Mouse (Mus musculus) adrenal gland, adult 2 months (tissue): ENCODE results near the gene Olfr667. TPM values are rescaled to one million over a fixed set of nuclear protein-coding genes. Genes with fewer than 3 reads are reported as not detected.
"Not testable (repeated sequence)": the region's sequence is repeated elsewhere in the genome, so short reads cannot be mapped to it uniquely, and the experiment has no call there.

ENCODE experiments used
- DNase-seq: peaks from one replicate; pipeline ENCODE4 v3.0.0; 2021
- long read RNA-seq: library from polyadenylated mRNA; stranded (forward); transcript quantifications from one replicate; pipeline ENCODE4 v2.0.0, GENCODE M21; 2021
- polyA plus RNA-seq: library from polyadenylated mRNA; depleted of rRNA; stranded (reverse); fragments of >200 nt; gene quantifications from 2 replicates; pipeline ENCODE4 v1.2.3, GENCODE M21; 2012; rRNA removed
- total RNA-seq, 2 experiments: library from RNA; stranded (reverse); gene quantifications; 2 replicates each; pipeline ENCODE4 v1.2.3; 2021

Olfr667 gene
- total RNA-seq, result not detected
- not detected in 2 replicates for polyA plus RNA-seq
- long read RNA-seq, result 0 reads

GRCm38 (mm10) chr7:104921382-104921781, at the start of gene Olfr667:
Gene Olfr667 (minus strand): TSS chr7:104921482.
- DNase-seq, result no peak

- no peak for DNase-seq
These were observed 41.2 kb upstream of the Olfr667 start, which contains the start of gene Olfr670 for GRCm38 (mm10) chr7:104962520-104962919. Gene Olfr670 (minus strand): TSS chr7:104962620.

- DNase-seq, result not testable (repeated sequence)
These were observed 29.0 kb upstream of the Olfr667 start for GRCm38 (mm10) chr7:104950234-104950633.

DNA sequence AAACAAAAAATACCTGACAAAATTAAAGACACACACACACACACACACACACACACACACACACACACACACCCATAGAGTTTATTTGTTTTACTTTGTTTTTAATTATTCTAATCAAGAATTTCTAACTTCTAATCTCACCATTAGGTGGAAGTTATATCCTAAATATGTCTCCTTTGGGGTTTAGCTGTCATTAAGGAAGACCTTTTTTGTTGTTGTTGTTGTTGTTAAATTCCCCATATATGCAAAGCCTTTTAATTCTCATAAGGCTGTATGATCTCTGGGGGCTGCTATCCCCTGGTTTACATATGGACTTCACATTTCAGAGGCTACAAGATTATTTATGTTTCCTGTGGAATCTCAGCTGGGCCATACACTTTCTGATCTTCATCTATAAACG, 12.7 kb upstream of the Olfr667 start, which contains the start of gene Olfr669:
Olfr669 (plus strand) TSS at position 301 of the 400 bp plus-strand sequence.
- DNase-seq, result no peak

- no peak for DNase-seq
These were observed 6.7 kb upstream of the Olfr667 start, which contains the start of gene Olfr668 for GRCm38 (mm10) chr7:104927957-104928356. Gene Olfr668 (minus strand): TSS chr7:104928057.

DNA sequence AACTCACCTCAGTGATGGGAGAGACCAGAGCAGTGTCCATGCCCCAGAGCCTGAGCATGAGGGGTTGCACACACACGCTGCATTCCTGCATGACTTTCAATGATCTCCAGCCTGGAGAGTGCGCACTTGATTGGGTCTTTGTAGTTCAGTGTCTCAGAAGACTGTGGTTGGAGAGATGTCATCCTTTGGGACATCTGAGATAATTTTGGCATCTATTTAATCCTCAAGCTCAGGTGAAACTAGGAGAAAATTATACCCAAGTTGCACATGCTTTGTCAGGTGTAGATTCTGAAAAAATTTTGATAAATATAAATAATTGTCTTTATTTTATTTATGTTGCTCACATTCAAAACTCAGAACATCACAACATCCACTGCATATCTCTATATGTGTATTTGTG, 25.4 kb downstream of the Olfr667 start, which contains the start of gene Olfr666:
Olfr666 (minus strand) TSS at position 101 of the 400 bp plus-strand sequence.
- DNase-seq, result no peak

GRCm38 (mm10) chr7:104877731-104878130, 43.6 kb downstream of the Olfr667 start, which contains the start of gene Olfr665:
Gene Olfr665 (plus strand): TSS chr7:104878031.
- DNase-seq, result no peak

Other genes starting within 250 kb of the Olfr667 start
- gene Olfr661, start 235.0 kb downstream of the Olfr667 start, total RNA-seq, result not detected
- not detected in 2 replicates for gene Olfr661, start 235.0 kb downstream of the Olfr667 start, polyA plus RNA-seq
- not detected for gene Usp17le, start 144.0 kb downstream of the Olfr667 start, total RNA-seq
- not detected in 2 replicates for gene Usp17le, start 144.0 kb downstream of the Olfr667 start, polyA plus RNA-seq
- under 1 TPM in 1 of 2 experiments, not detected in 1; 0.37 TPM for gene Usp17lb, start 78.9 kb downstream of the Olfr667 start, total RNA-seq
- gene Usp17lb, start 78.9 kb downstream of the Olfr667 start, polyA plus RNA-seq, result not detected in 2 replicates
- gene Usp17la, start 64.5 kb downstream of the Olfr667 start, total RNA-seq, result not detected
- not detected in 2 replicates for gene Usp17la, start 64.5 kb downstream of the Olfr667 start, polyA plus RNA-seq
- gene Olfr665, start 43.5 kb downstream of the Olfr667 start, total RNA-seq, result not detected
- not detected in 2 replicates for gene Olfr665, start 43.5 kb downstream of the Olfr667 start, polyA plus RNA-seq
- not detected for gene Olfr666, start 25.5 kb downstream of the Olfr667 start, total RNA-seq
- gene Olfr666, start 25.5 kb downstream of the Olfr667 start, polyA plus RNA-seq, result not detected in 2 replicates
- gene Olfr668, start 6.6 kb upstream of the Olfr667 start, total RNA-seq, result not detected
- gene Olfr668, start 6.6 kb upstream of the Olfr667 start, polyA plus RNA-seq, result not detected in 2 replicates
- gene Olfr669, start 12.8 kb upstream of the Olfr667 start, total RNA-seq, result not detected
- not detected in 2 replicates for gene Olfr669, start 12.8 kb upstream of the Olfr667 start, polyA plus RNA-seq
- not detected for gene Olfr670, start 41.1 kb upstream of the Olfr667 start, total RNA-seq
- gene Olfr670, start 41.1 kb upstream of the Olfr667 start, polyA plus RNA-seq, result not detected in 2 replicates
- not detected for gene Olfr671, start 57.6 kb upstream of the Olfr667 start, total RNA-seq
- not detected in 2 replicates for gene Olfr671, start 57.6 kb upstream of the Olfr667 start, polyA plus RNA-seq
- gene Olfr672, start 80.5 kb upstream of the Olfr667 start, total RNA-seq, result not detected
- gene Olfr672, start 80.5 kb upstream of the Olfr667 start, polyA plus RNA-seq, result not detected in 2 replicates
- not detected for gene Olfr675, start 107.0 kb upstream of the Olfr667 start, total RNA-seq
- gene Olfr675, start 107.0 kb upstream of the Olfr667 start, polyA plus RNA-seq, result not detected in 2 replicates
- not detected for gene Olfr676, start 111.2 kb upstream of the Olfr667 start, total RNA-seq
- not detected in 2 replicates for gene Olfr676, start 111.2 kb upstream of the Olfr667 start, polyA plus RNA-seq
- gene Olfr677, start 129.9 kb upstream of the Olfr667 start, total RNA-seq, result not detected
- gene Olfr677, start 129.9 kb upstream of the Olfr667 start, polyA plus RNA-seq, result not detected in 2 replicates
- gene Olfr678, start 143.0 kb upstream of the Olfr667 start, total RNA-seq, result not detected
- not detected in 2 replicates for gene Olfr678, start 143.0 kb upstream of the Olfr667 start, polyA plus RNA-seq
- not detected for gene Olfr679, start 159.7 kb upstream of the Olfr667 start, total RNA-seq
- gene Olfr679, start 159.7 kb upstream of the Olfr667 start, polyA plus RNA-seq, result not detected in 2 replicates
- gene Olfr680-ps1, start 171.3 kb upstream of the Olfr667 start, total RNA-seq, result not detected
- not detected in 2 replicates for gene Olfr680-ps1, start 171.3 kb upstream of the Olfr667 start, polyA plus RNA-seq
- gene Olfr681, start 195.4 kb upstream of the Olfr667 start, total RNA-seq, result not detected
- gene Olfr681, start 195.4 kb upstream of the Olfr667 start, polyA plus RNA-seq, result not detected in 2 replicates
- gene Olfr683, start 225.5 kb upstream of the Olfr667 start, total RNA-seq, result not detected
- not detected in 2 replicates for gene Olfr683, start 225.5 kb upstream of the Olfr667 start, polyA plus RNA-seq
- gene Olfr684, start 242.2 kb upstream of the Olfr667 start, total RNA-seq, result not detected
- not detected in 2 replicates for gene Olfr684, start 242.2 kb upstream of the Olfr667 start, polyA plus RNA-seq